Mouse (Mus musculus) heart, postnatal 14 days (tissue): ENCODE data around the gene Rtl1. TPM values are rescaled to one million over a fixed set of nuclear protein-coding genes. Genes with fewer than 3 reads are reported as not detected.
A peak's percentile ranks its signal among the peaks of the same experiment; 100 is the strongest.

ENCODE experiments used
- DNase-seq, 2 experiments: peaks; one replicate each; pipeline ENCODE4 v3.0.0; 2021 to 2022
- intact Hi-C: fragments of 180-260 bp; cut with DNase I; formaldehyde crosslinking; loops from one replicate; pipeline ENCODE4 v1.15.1; 2025
- total RNA-seq, 2 experiments: library from RNA; stranded (reverse); gene quantifications; 2 replicates each; pipeline ENCODE4 v1.2.3; 2021

Rtl1 gene
- total RNA-seq, 2 experiments from 2014 or later = 0.20 to 0.36 TPM

DNA sequence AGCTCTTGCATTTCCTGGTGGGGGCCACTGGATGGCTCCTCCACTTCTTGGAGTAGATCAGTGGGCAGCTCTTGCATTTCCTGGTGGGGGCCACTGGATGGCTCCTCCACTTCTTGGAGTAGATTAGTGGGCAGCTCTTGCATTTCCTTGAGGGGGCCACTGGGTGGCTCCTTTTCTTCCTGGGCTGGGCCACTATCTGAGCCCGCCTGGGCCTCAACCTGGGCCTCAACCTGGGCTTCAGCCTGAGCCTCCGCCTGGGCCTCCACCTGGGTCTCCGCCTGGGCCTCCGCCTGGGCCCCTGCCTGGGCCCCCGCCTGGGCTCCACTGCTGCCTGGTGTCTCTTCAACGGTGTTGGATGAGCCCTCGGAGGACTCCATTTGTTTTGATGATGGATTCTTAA, 5.2 kb downstream of the Rtl1 start:
- intact Hi-C loops = no loop called here

DNA sequence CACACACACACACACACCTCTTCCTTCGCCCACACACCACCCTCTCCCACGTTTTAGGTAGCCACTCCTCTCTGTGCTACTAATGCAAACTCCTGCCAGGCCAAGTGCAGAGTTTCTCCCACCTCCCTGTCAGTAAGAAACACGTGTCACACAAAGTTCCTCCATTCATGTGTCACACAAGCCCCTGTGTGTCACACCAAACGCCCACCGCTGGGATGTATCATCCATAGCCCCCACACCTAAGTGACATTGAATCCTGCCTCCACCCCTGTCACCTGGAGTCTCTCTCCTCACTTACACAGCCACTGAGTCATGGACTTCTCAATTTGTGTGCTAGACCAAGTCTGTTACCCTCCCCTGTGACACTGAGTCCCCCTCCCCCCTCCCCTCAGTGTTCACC, 17.9 kb downstream of the Rtl1 start:
- DNase-seq = no peak
- intact Hi-C loops = no loop called here

More for the DNA sequence above, 5.2 kb downstream of the Rtl1 start:
- no peak for DNase-seq

DNA sequence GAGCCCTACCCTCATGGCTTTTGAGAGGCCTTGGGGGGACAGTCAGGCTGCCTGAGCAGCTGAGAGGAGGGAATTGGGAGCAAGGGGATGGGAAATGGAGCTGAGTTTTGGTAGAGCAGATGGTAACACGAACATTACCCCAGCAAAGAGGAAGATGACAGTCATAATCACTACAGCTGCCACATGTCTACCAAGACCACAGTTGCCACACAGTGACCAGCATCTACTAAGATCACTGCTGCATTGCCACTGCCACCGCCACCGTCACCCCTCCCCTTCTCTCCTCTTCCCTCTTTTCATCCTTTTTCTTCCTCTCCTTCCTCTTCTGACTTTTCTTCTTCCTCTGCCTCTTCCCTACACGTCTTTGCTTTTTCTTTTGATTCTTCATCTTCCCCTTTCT, 27.9 kb downstream of the Rtl1 start:
- DNase-seq = no peak
- intact Hi-C loops = no loop called here

DNA sequence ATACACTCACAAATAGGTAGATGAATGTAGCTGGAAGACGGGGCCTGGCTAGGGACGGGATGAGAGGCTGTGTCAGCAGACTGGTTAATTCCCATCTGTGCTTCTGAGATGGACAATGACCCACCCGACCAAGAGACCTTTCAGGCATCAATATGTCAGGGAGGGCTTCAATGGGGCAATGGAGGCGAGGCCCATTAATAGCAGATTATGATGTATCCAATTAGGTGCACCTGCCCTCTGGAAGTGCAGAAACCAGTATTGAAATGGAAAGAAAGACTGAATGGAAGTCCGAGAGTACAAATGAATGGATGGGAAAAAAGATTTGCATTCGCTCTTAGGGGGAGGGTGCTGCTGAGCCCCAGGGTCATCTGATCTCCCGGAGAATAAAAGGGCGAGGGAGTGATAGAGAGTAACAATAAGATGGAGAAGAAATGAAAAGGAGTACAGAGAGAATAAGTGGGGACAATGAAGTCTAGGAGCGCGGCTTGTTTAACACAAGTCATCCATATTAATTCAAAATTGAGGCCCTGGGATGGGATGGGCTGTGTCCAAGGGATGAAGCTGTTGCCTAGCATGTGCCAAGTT, 39.9 kb downstream of the Rtl1 start:
- no peak for DNase-seq
- intact Hi-C loops = no loop called here

DNA sequence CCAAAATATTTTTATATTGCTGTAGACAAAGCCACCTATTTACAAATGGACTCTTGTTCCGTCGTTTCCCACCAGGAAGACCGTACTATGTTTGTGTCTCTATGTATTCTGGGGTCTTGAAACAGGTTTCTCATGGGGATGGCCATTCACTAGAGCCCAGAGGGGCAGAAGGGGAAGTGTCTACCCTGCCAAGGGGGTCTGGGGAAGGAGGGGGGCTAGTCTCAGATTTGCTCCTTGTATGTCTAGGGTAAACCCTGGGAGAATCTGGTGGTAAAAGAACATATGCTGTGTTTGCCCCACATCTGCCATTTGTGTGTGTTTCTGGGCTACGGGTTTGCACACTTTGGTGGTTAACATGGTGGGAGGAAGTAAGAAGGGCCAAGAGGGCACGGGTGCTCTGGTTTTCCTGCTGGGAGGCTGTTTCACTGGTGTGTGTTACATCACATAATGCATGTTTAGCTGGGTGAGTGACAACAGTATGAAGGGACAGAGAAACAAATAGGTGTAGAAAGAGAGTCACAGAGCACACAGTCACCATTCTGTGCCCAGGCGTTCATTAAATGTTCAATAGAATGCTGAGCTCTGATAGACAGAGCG, 41.1 kb downstream of the Rtl1 start:
- no peak for DNase-seq
- intact Hi-C loops = no loop called here

DNA sequence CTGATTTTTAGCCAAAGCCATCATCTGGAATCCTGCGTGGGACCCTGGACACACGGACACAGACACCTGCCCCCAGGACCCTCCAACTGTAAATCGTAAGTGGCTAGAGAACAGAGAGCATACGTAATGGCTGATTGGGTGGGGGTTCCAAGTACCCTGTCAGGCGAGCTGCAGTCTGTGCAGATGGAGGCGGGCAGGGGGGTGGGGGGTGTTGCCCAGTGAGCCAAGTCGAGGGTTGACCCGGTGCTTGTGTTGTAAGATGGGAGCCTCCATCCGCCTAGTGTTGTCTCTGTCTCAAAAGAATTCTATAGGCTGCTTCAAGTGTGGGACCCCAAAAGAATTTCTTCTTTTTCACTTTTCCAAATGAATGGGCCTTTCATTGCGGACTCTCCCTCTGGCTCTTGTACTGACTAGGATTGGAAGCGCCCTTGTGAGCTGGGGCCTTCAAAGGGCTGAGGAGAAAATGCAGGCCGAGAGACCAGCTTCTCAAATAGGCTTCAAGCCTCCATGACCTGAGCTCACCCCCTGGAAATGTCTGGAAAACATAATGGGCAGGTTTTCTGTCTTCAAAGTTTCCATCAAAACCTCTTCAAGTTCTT, 41.8 kb downstream of the Rtl1 start:
- no peak for DNase-seq
- intact Hi-C loops = no loop called here

DNA sequence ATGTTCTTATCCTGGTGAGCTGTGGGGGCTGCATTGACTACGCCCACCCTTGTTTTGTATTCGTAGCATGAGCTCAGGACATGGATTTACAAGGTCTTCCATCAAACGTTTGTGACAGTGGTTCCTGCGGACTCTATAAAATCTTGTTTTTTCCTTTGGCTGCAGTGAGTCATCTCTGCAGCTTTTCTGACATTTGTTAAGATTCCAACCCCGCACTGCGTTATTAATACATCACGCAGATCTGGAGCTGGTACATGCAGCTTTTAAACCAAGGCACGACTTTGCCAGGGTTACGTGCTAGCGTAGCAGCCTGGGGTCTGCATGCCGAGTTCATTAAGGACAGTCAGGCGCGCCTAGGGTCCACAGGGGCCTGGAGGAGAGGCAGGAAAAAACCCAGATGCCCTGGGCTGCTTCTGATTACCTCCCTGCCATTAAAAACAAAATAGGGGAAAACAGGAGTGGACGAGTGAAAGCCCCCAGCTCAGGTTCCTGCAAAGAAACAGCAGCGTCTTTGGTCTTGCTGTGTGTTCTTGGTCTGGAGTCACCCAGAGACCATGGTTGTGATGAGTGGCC, 44.2 kb downstream of the Rtl1 start:
- intact Hi-C loops = no loop called here

DNA sequence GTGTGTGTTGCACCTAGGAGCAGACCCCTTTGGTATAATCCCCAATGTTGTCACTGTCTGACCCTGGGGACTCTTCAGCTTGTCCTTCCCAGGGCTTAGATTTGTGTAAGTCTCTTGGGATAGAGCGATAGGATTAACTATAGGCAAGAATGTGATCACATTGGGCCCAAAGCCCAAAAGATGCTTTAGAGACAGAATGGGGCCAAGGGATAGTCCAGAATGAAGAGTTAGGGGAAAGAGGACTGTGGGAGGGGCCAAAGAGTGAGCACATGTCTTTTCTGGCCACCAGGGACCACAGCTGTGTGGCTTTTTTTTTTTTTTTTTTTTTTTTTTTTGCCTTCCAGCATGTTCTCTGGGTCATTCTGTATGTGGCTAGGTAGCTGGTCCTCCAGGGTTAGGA, 46.6 kb downstream of the Rtl1 start:
- intact Hi-C loops = no loop called here
- no peak for DNase-seq

More for the DNA sequence above, 44.2 kb downstream of the Rtl1 start:
- DNase-seq = no peak

DNA sequence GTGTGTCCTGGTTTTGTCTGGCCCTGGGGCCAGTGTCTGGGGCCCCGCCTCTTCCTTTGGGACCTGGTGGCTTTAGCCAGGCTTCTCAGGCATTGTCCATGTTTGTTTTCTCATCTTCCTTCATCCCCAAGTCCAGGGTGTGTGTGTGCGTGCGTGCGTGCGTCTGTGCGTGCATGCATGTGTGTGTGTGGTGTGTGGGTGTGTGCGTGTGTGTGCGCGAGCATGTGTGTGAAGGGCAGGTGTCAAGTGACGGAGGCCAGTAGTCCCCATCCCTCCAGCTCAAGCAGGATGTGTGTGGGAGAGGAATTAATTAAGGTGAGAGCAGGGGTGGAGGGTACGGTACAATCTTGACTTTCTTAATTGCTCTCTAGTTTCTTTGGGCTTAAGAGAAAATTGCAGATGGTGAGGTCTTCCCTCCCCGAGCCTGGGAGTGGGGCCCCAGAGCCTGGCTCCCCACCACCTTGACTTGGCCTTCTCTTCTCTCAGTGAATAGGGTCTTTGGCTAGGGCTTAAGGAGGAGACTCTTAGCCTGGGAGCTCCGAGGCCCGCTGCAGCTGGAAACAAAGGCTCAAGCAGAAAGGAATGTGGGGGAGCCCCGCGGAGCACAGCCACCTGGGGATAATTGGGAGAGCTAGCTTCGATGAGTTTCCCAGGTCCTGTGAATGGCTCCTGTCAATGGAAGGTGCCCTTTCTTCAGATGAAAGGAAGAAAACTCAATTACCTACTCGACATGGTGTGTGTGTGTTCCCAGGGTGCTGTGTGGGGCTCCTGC, 47.2 kb downstream of the Rtl1 start:
- intact Hi-C loops = no loop called here
- DNase-seq = no peak

DNA sequence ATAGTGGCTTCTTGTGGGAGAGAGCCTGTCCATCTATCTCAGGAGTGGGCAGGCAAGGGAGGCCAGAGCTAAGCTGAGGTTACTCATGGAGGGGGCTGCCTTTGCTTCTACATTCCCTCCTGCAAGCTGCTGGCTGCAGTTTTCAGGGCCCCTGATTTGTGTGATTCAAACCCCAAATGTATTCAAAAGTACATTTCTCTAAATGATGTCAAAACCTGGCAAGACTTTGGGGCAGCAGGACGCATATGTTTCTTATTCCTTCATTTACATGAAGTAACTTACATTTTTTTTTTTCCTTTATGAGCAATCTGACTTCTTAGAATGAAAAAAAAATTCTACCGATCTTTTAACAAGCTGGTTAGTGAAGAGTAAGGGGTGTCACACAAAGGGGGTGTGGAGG, 48.4 kb downstream of the Rtl1 start:
- no peak for DNase-seq
- intact Hi-C loops = no loop called here

DNA sequence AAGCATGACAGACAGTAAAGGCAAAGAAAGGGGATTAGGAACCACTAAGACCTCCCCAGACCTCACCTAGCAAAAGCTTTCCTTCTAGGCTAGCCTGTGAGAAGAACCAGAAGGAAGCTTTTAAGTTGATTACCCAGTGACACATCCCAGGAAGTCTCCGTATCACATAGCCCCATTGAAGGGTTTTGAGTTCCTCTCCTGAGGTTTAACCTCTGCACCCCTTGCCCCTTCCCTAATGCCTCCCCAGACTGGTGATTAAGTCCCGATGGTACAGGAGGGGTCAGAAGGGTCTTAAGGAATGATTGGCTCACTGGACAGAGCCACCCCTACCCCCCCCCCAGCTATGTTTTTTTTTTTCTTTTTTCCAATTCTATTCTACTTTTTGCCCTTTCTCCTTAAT, 53.0 kb downstream of the Rtl1 start:
- intact Hi-C loops = no loop called here
- DNase-seq = no peak

DNA sequence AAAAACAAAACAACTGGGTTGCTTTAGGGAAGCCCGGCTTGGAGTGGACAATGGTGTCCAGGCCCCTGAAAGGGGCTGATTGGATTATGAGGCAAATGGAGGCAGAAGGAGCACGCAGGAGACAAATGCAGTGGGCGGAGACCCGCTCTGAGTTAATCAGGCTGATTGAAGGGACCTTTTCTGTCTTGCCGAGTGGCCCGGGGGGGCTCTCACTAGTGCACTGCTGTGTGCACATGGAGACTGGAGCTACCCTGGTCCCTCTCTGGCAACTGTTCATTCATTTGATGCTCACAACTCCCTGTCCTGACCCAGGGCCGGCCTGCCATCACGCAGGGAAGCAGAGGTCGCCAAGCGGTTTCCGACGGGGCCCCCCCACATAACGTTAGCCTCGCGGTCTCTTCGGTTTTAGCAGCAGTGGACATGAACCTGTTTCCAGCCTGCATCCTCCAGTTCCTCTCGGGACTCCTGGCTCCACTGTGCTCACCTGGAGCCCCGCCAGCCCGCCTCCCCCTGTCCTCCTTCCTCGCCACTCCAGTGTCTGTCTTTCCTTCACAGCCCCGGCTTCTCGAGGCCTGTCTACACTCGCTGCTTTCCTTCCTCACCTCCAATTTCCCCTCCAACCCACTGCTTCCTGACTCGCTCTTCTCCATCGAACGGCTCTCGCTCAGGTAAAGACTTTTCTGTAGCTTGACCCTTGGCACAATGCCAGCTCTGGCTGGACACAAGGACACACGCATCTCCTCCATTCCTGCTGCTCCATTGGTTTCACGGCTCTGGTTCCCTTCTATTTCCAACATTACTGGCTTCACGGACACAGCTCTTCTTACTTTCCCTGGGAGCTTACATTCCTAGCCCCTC, 54.0 kb downstream of the Rtl1 start:
- intact Hi-C loops = no loop called here
- DNase-seq = no peak

DNA sequence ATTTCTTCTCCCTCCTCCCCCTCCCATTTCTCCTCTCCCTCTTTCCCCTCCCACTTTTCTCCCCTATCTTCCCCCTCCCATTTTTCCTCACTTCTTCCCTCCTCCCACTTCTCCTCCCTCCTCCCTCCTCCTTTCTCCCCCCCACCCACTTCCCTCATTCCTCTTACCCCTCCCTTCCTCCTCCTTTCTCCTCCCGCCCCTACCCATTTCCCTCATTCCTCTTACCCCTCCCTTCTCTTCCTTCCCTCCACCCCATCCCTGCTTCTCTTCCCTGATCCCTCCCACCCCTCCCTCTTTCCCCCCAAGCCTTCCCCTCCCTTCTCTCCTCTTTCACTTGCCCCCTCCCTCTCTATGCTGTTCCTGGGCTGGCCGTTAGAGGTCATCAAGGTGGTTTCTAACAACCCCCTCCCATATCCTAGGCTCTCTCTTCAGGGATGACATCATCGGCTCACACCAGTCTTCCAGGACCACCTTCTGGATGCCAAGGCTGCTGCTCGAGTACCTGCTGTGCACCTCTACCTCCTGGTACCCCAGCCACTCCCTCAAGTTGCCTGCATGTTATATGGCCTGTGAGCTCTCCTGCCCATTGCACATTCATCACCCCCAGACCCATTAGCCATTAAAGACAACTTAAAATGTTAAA, 56.7 kb downstream of the Rtl1 start:
- DNase-seq = no peak
- intact Hi-C loops = no loop called here

DNA sequence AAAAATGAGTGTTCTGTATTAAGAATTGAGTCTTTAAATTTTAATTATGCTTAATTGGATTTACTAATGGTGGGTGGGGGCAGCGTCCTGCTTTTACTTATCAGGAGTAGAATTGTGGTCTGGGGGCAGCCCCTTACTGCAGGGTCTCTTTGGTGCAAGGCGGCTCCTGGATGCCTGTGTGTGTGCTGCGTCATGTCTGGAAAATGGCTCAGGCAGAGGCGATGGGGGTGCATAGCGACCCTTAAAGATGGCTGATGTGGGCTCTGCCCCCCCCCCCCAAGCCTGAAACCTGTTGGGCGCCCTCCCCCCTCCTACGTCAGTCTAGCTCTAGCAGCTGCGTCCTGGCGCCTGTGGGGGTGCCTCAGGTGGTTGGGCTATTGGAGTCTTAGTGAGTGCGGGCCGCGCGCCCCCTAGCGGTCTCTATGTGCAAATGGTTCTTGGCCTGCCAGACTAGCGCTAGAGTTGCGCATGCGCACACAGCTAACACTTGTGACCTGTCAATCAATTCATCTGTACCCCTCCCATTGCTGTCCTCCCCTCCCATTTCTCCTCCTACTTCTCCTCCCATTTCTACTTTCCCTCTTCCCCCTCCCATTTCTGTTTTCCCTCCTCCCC, 57.4 kb downstream of the Rtl1 start:
- intact Hi-C loops = no loop called here

DNA sequence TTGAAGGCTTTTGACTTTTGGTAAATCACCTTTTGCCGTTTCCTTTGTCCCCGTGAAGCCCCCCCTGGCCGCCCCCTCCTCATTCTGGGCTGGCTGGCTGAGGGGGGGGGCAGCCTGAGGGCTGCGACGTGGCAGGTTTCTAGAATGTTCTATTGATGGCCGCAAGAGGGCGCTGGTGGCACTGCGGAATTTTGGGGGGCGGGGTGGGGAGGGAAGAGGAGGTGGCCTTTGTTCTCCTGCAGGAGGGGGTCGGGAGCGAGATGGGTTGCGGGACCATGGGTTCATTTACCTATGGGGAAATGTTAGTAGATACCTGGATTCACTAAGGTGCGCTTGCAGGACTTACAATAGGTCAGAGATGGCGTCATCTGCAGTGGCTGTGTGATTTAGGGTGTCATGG, 58.1 kb downstream of the Rtl1 start:
- intact Hi-C loops = no loop called here
- no peak for DNase-seq

More for the DNA sequence above, 57.4 kb downstream of the Rtl1 start:
- peak in 1 of 2 experiments; percentile 18 for DNase-seq

DNA sequence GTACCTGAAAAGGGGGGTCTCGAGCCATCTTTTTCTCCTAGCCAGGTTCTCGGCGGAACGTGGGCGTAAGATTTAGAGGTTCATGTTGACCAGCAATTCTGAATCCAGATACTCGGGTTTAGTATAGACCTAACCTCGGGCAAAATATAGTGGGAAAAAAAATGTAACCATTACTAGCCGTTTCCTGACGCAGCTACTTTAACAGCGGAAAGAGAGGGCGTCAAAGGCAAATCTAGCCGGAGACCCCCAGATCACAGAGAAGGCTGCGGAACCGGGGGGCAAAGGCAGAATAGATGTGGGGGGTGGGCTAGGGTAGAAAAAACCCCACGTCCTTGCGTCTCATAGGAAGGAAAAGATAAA, 58.6 kb downstream of the Rtl1 start:
- intact Hi-C loops = no loop called here
- DNase-seq = no peak

DNA sequence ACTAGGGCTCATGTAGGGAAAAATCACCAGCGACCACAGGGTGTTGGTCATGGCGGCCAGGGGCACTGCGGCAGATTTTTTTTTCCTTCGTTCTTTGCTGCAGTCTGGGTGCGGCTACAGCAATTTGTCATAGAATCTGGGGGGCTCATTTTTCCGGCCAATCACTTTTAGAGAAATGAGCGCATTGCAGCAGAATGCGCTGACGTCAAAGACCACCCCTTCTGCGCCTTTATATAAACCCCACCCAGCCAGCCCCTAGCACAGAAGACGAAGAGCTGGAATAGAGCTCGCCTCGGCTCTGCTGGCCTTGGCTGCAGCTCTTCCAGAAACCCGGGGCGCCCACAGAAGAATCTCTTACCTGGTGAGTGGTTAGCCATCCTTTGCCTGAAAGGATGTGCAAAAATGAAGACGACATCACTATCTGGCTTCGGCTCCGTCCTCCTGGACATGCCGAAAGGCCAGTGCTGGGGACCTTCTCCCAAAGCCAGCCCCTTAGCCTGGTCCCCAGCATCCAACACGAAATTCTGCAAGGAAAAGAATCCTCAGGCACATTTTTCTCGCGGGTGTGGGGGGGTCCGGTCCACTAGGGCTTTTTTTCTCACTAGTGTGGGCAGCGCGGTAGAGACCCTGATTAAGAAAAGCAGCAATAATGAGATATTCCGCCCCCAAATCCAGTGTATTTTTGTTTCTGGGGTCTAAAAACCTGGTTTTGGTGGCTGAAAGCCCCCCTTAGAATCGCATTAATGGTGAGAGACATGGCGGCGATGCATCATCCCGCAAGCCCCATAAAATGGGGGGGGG, 59.2 kb downstream of the Rtl1 start:
- intact Hi-C loops = no loop called here
- peak; percentile 40 to 55 for DNase-seq

DNA sequence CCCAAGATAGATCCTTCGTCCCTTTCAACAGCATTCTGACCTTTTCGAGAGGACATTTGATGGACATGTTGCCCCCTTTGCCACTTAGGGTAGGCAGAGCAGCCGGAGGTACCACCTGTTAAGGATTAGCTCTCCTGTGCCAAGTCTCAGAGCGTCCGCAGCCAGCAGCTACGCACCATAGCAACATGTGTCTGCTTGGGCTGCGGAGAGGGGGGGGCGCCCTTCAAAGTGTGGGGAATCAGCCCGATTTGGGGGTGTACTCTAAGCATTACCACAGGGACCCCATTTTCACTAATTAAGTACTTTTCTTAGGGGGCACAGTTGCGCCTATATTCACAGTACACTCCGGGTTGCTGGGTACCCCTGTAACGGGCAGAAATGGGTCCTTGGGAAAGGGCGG, 60.2 kb downstream of the Rtl1 start:
- DNase-seq = no peak
- intact Hi-C loops = loop anchor here (5.0 kb wide), 1 partner anchor 103 kb away; no protein-coding TSS in a partner anchor
